Mouse (Mus musculus): ENCODE measurements around the gene Mrpl54.

Mrpl54 gene

DNA sequence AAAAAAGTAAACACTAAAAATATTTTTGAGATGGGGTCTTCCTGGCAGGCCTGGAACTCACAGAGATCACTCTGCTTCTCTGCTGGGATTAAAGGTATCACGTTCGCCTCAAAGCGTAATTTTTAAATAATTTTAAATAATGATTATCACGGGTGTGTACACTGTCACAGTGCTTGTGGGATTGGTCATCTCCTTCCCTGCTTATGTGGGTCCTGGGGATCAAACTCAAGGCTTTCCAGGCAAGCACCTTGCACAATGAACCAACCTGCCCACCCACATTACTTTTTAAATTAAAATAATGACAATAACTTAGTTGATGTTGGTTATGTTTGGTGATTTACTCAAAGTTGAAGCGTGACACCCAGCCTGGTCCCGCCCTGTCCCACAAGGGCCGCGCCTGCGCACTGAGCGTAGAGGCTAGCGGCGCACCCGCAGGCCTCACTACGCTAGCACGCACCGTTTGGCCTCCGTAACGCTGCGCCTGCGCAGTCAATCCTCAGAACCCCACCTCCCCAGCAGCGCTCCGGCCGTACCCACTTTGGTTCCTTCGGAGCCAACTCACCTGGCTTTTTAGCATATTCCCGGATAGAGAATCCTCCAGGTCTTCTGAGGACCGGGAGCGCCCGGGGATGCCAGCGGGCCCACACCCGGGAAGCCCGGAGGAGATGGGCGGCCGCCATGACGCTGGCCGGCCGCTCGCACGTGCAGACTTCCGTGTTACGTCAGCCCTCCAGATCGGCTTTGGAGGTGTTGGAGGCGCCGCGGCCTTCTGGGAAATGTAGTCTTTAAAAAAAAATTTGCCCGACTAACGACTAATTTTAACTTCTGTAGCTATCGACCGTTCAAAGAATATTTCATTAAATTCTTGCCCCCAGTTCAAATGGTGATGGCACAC is at the start of gene Mrpl54, which contains the start of gene Apba3:
Gene Mrpl54, minus strand, starts transcription at position 724 of the 895 bp plus-strand sequence.
Gene Apba3, plus strand, starts transcription at position 750 of the 895 bp plus-strand sequence.
- DNase-seq (ENCODE audit: low read depth): peak; percentile 98

GRCm38 (mm10) chr10:81315587-81315986 is 48.9 kb upstream of the Mrpl54 start:
- no peak for DNase-seq (ENCODE audit: low read depth)

DNA sequence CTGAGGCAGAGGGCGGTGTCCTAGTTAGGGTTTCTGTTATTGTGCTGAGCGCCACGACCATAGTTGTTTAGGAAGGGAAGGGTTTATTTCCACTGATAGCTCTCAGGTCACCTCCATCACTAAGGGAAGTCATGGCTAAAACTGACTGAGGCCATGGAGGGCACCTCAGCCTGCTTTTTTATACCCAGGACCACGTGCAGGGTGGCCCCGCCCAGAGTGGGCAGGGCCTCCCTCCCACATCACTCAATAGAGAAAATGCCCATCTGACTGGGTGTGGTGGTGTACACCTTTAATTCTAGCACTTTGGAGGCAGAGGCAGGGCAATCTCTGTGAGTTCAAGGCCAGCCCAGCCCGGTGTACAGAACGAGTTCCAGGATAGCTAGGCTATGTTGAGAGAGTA is 47.5 kb upstream of the Mrpl54 start:
- no peak for DNase-seq (ENCODE audit: low read depth)

- DNase-seq (ENCODE audit: low read depth): no peak
These were observed 46.8 kb upstream of the Mrpl54 start for GRCm38 (mm10) chr10:81313581-81313980.

DNA sequence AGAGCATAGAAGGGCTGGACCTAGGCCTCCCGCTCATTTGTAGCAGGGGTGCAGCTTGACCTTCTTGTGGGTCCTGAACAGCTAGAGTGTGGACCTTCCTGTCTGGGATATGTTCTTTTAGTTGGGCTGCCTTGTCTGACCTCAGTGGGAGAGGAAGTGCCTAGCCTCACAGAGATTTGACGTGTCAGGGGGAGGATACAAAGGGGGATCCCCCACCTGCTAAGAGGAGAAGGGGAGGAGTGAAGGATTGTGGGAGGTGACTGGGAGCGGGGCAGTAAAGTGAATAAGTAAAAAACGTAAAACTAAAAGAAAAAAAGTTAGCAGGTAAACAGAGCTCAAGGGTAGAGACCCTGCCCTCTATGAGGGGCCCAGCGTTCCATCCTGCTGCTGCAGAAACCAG is 42.8 kb upstream of the Mrpl54 start:
- DNase-seq (ENCODE audit: low read depth): no peak

GRCm38 (mm10) chr10:81306837-81307682 is 40.3 kb upstream of the Mrpl54 start:
- no peak for DNase-seq (ENCODE audit: low read depth)

DNA sequence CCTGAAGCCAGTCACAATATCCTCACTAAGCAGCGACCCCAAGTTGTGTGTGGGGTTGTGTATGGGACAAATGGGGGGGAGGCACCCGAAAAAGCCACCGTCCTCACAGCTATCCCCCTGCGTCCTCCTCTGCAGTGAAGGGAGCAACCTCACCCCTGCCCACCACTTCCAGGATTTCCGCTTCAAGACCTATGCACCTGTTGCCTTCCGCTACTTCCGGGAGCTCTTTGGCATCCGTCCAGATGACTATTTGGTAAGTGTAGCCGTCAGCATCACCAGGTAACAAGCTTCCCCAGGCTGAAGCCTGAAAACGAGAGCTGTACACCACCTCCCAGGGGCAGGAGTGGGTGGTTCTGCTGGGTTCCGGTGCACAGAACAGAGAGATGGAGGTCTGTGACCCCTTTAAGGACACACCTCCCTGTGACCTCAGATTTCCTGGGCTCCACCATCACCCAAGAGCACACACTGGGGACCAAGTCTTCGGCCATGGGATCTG is 39.5 kb upstream of the Mrpl54 start:
- DNase-seq (ENCODE audit: low read depth): no peak

- no peak for DNase-seq (ENCODE audit: low read depth)
These were observed 38.9 kb upstream of the Mrpl54 start for GRCm38 (mm10) chr10:81305663-81306062.

GRCm38 (mm10) chr10:81304597-81305238 is 38.0 kb upstream of the Mrpl54 start:
- peak; percentile 83 for DNase-seq (ENCODE audit: low read depth)

GRCm38 (mm10) chr10:81303761-81304160 is 37.0 kb upstream of the Mrpl54 start:
- peak; percentile 71 for DNase-seq (ENCODE audit: low read depth)

GRCm38 (mm10) chr10:81303258-81303657 is 36.5 kb upstream of the Mrpl54 start:
- DNase-seq (ENCODE audit: low read depth): no peak

GRCm38 (mm10) chr10:81302781-81303218 is 36.1 kb upstream of the Mrpl54 start:
- no peak for DNase-seq (ENCODE audit: low read depth)

GRCm38 (mm10) chr10:81302288-81302687 is 35.6 kb upstream of the Mrpl54 start:
- no peak for DNase-seq (ENCODE audit: low read depth)

DNA sequence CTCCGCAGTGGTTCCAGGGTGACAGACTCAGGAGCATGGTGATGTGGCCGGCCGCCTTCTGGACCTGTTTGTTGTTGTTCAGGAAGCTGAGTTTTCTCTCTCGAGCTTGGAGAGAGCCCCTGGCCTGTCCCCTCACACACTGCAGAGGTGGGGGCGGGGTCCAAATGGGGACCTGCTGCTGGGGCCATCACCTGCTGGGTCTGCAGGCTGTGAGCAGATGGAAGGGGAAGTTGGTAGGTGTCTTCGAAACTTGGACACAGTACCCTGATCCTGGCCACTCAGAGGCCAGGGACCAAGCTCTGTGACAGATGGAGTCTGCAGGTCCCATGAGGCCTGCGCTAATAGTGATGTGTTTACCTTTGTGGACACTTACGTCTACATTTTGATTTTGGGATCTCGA is 34.6 kb upstream of the Mrpl54 start:
- DNase-seq (ENCODE audit: low read depth): no peak

DNA sequence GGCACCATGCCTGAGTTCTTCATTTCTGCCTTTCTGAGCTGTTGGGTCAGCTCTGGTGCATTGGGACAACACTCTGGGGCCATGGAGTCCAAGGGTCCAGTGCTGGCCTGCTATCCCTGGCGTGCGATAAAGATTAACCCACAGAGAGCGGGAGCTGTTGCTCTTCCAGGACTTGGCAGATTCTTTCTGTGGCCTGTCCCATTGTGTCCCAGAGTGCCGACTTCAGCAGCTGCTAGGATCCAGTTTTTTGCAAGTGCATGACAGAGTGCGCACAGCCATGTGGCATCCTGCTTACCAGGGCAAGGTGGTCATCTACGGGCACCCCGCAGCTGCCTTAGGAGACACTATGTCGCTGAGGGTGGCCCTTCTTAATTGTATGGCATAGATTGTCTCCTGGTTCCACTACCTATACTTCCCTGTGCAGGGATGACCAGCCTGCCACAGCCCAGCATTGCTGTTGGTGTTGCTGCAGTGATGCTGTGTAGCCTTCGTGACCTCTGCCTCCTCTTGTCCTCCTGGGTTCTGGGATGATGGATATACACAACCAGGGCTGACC is 33.7 kb upstream of the Mrpl54 start:
- DNase-seq (ENCODE audit: low read depth): no peak

DNA sequence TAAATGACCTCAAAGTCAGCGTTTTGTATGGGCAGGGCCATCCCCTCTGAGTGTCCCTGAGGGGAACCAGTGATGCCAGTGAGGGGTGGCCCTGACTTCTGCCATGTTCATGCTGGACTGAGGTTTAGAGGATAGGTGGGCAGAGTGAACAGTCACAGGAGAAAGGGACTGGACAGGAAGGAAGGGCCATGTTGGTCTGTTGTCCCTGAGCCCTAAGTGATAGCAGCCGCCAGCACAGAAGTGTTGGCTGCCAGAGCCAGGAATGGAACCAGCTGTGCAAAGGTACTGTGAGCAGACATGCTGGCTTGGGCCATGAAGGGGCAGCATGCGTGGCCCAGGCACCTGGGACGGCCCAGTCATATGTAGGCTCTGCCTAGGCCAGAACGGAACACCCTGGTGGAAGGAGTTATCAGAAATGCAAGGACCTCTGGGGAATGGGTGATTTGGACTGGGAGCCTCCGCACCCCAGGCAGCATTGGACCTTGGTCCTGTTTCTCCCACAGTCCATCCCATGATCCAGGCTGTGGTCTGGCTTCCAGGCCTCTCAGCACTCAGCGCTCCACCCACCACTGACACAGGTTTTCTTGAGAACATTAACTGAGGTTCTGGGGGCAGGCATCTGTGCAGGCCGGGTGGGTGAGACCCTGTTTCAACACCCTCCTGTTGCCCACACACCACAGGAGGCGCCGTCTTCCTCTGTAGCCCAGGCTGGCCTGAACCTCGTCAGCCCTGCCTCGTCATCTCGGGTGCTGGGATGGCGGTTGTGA is 33.0 kb upstream of the Mrpl54 start:
- no peak for DNase-seq (ENCODE audit: low read depth)

DNA sequence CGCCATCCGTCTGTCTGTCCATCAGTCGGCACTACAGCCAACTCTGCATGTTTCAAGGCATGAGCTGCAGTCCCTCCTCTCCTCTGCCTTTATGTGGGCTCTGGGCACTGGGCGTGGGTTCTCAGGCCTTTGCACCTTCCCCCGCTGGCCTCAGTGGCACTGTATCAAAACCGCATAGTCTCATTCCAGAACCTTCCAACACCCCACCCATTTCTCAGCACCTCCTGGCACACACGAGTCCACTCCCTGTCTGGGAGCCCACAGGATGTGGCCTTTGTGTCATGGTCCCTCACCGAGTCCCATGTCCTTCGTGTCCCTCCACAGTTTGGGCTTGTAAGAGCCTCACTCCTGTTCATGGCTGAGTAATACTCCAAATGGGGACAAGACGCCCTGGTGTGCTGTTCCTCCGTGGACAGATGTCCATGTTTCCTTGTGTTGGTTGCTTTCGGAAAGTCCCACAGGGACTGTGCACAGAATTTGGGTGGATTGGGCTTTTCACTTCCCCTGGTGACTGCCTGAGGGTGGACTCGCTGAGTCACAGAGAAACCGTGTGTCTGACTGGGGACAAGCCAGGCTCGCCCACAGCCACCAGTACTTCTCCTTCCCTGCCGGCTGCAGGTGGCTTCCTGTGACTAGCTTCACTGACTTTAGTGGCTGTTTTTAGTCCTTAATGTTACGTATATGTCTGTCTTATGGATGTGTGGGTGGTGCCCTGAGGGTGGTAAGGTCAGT is 31.8 kb upstream of the Mrpl54 start:
- DNase-seq (ENCODE audit: low read depth): peak; percentile 60

- peak; percentile 73 for DNase-seq (ENCODE audit: low read depth)
These were observed 31.1 kb upstream of the Mrpl54 start for GRCm38 (mm10) chr10:81297845-81298244.

DNA sequence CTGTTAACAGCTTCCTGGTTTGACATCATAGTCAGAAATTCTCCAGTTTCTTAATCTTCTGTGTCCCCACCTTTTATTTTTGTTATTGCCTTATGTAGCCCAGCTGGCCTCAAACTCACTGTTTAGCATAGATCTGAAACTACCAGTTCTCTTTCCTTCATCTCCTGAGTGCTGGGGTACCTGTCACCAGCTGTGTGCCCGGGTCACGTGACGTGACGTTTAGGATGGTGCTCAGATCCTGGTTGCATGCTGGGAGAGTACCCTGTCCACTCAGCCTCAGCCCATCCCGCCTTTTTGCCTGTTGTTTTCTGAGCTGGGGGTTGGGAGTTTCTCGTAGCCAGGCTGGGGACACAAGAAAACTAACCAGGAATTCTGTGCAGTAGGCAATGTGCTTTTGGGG is 30.5 kb upstream of the Mrpl54 start:
- DNase-seq (ENCODE audit: low read depth): no peak

DNA sequence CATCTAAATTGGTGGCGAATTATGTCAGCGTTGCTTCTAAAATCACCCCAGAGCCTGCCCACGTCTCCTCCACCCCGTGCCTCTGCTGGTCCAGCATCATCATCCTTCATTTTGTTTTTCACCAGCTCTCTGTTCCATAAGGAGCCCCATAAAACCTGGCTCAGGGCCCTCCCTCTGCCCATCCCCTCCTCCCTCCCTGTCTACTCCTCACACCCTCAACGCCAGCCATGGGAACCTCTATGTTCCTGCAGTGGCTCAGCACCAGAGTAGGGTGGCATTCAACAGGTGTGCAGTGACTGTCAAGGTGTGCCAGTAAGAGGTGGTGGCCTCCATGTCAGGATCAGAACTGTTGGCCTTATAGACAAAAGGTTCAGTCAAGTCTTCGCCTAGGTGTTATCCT is 28.5 kb upstream of the Mrpl54 start:
- DNase-seq (ENCODE audit: low read depth): no peak

Data from naive thymus-derived CD4-positive, alpha-beta T cell, adult 2 months (primary cell).